Mouse (Mus musculus): ENCODE measurements around the gene Ap2s1. TPM values are rescaled to one million over a fixed set of nuclear protein-coding genes. Genes with fewer than 3 reads are reported as not detected.

Gene Ap2s1
- 256 TPM in 2 replicates for polyA plus RNA-seq (2014; fragmentation: Nextera tagmentation; extraction: Ambion mirVana)

DNA sequence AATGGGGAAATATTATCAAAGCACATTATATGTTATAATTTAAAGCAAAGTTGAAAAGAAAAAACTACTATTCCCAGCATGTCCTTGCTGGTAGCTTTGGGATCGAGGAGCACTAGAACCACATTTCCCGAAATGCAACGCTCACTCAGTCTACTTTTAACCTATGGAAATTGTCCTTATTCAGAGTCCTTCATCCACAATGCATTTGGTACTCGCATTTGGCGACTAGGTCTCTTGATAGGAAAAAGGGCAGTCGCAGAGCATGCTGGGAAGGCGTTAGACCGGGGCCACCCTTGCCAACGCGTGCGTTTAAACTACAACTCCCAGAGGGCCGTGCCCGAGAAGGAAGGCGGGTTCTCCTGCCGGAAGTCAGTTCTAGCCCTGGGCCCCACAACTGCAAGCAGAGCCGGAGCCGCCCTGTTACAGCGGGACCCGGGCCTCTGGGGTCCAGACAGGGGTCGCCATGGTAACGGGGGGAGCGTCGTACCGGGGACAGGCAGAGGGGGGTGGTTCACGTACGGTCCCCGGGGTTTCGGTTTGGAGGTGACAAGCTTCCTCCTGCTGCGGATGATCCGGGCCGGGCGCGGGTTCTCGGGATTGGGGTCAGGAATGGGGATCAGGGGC, at the start of gene Ap2s1:
Ap2s1 (plus strand) TSS at position 338 of the 624 bp plus-strand sequence.
- H3K9me3 ChIP-seq (replicated peaks; ENCODE audit: control insufficient read depth, low read length), result no peaks in the 10 kb centered on the region
- no peak within 1 kb of the TSS for H3K27ac ChIP-seq (ENCODE audit: low read depth, low read length)
- peak; percentile 90 for ATAC-seq (replicated peaks; ENCODE audit: insufficient number of reproducible peaks, low FRiP score, low TSS enrichment)
- peak within 1 kb of the TSS; percentile 88 for H3K4me2 ChIP-seq
- peak within 1 kb of the TSS; percentile 69 for H3K4me3 ChIP-seq (ENCODE audit: low read depth, low read length)
- H3K27me3 ChIP-seq (ENCODE audit: control insufficient read depth, insufficient read depth, low read length), result no peaks in the 10 kb centered on the region
- peaks cover 8% of the 10 kb centered on the region for H3K4me1 ChIP-seq (ENCODE audit: control insufficient read depth, insufficient read depth, low read length)
- H3K36me3 ChIP-seq (ENCODE audit: control insufficient read depth, insufficient read depth, low read length), result no peaks in the 10 kb centered on the region
- 1% methylated on average over 34 of the region's 34 CpGs for WGBS (ENCODE audit: insufficient replicate concordance)
- peak within 1 kb of the TSS; percentile 74 for H3K9ac ChIP-seq (ENCODE audit: low read depth, low read length)

DNA sequence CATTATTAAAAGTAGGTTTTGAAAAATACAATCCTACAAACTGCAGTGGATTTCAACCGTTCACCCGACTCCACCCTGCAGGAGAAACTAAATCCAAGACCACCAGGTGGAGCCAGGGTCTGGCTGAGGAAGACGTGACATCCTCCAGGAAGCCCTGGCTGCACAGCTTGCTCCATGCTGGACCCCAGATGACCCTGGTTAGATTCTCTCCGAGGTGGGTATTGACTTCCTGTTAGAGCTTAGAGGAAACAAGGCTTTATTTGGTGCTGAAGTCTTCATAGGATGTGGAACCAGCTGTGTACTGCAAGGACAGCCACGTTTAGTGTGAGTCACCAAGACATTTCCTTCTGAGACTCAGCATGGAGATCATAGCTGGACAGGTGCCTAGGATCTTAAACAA, 49.0 kb upstream of the Ap2s1 start:
- H3K9ac ChIP-seq (ENCODE audit: low read depth, low read length), result no peak overlapping the region
- no peaks in the 10 kb centered on the region for H3K27me3 ChIP-seq (ENCODE audit: control insufficient read depth, insufficient read depth, low read length)
- no peak for ATAC-seq (replicated peaks; ENCODE audit: insufficient number of reproducible peaks, low FRiP score, low TSS enrichment)
- H3K27ac ChIP-seq (ENCODE audit: low read depth, low read length), result no peak overlapping the region
- peaks cover 2% of the 10 kb centered on the region; the same call in 1 of the 2 replicates for H3K9me3 ChIP-seq (replicated peaks; ENCODE audit: control insufficient read depth, low read length)
- no peak overlapping the region for H3K4me3 ChIP-seq (ENCODE audit: low read depth, low read length)
- H3K36me3 ChIP-seq (ENCODE audit: control insufficient read depth, insufficient read depth, low read length), result no peaks in the 10 kb centered on the region
- no peak overlapping the region for H3K4me2 ChIP-seq
- 63% methylated on average over 5 of the region's 5 CpGs for WGBS (ENCODE audit: insufficient replicate concordance)
- no peaks in the 10 kb centered on the region for H3K4me1 ChIP-seq (ENCODE audit: control insufficient read depth, insufficient read depth, low read length)

DNA sequence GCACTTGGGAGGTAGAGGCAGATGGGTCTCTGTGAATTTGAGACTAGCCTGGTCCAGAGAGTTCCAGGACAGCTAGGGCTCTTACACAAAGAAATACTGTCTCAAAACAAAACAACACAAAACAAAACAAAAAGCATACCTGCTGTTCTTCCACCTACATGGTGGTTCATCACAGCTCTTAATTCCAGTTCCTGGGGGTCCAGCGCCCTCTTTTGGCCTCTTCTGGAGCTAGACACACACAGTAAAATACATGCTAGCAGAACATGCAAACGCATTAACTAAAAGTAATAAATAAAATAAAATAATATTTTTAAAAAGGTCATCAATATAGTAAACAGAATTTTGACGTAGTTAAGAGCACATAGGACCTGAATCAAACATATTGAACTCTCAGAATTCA, 43.2 kb upstream of the Ap2s1 start:
- no peak overlapping the region for H3K4me2 ChIP-seq
- no peaks in the 10 kb centered on the region for H3K36me3 ChIP-seq (ENCODE audit: control insufficient read depth, insufficient read depth, low read length)
- no peaks in the 10 kb centered on the region for H3K9me3 ChIP-seq (replicated peaks; ENCODE audit: control insufficient read depth, low read length)
- ATAC-seq (replicated peaks; ENCODE audit: insufficient number of reproducible peaks, low FRiP score, low TSS enrichment), result no peak
- no peaks in the 10 kb centered on the region for H3K27me3 ChIP-seq (ENCODE audit: control insufficient read depth, insufficient read depth, low read length)
- WGBS (ENCODE audit: insufficient replicate concordance), result 35% methylated on average over 3 of the region's 3 CpGs
- no peaks in the 10 kb centered on the region for H3K4me1 ChIP-seq (ENCODE audit: control insufficient read depth, insufficient read depth, low read length)
- no peak overlapping the region for H3K9ac ChIP-seq (ENCODE audit: low read depth, low read length)
- no peak overlapping the region for H3K27ac ChIP-seq (ENCODE audit: low read depth, low read length)
- H3K4me3 ChIP-seq (ENCODE audit: low read depth, low read length), result no peak overlapping the region

DNA sequence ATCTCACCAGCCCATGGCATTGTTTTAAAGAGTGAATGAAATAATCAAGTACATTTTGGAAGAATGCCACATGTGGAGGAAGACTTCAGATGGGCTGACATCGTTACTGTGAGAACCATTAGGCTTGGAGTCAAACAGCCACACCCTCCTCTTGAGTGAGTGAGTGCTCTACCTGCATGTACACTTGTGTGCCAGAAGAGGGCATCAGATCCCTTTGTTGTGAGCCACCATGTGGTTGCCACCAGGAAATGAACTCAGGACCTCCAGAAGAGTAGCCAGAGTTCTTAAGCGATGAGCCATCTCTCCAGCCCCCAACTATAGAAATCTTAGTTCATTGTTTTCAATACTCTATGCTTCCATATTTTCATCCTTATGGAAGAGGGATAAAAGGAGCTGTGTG, 39.2 kb upstream of the Ap2s1 start:
- Histone ChIP-seq H3K36me3 (ENCODE audit: control insufficient read depth, insufficient read depth, low read length) (no peaks in the 10 kb centered on the region), H3K4me2 (no peak overlapping the region), H3K9me3 (replicated peaks; ENCODE audit: control insufficient read depth, low read length) (no peaks in the 10 kb centered on the region), H3K27me3 (ENCODE audit: control insufficient read depth, insufficient read depth, low read length) (no peaks in the 10 kb centered on the region), H3K9ac (ENCODE audit: low read depth, low read length) (no peak overlapping the region), H3K4me3 (ENCODE audit: low read depth, low read length) (no peak overlapping the region), H3K27ac (ENCODE audit: low read depth, low read length) (no peak overlapping the region), H3K4me1 (ENCODE audit: control insufficient read depth, insufficient read depth, low read length) (no peaks in the 10 kb centered on the region)
- 38% methylated on average over 2 of the region's 2 CpGs for WGBS (ENCODE audit: insufficient replicate concordance)
- ATAC-seq (replicated peaks; ENCODE audit: insufficient number of reproducible peaks, low FRiP score, low TSS enrichment), result no peak

DNA sequence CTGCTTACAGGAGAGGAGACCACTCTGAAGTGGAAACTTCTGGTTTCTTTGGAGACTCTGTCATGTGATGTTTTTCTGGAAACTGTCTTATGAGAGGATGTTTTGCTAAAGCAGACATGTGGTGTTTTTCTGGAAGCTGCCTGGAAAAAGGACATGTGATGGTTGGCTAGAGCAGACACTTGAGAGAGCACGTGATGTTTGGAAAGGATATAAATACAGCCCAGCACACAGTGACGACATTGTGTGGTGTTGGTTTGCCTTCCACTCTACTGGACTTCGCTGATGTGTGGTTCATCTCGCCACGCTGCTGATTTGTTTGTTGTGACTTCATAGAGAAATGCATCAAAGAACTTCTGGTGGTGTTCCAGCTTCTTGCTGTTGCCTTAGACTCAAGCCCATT, 37.6 kb upstream of the Ap2s1 start:
- H3K27me3 ChIP-seq (ENCODE audit: control insufficient read depth, insufficient read depth, low read length), result no peaks in the 10 kb centered on the region
- no peaks in the 10 kb centered on the region for H3K36me3 ChIP-seq (ENCODE audit: control insufficient read depth, insufficient read depth, low read length)
- no peak overlapping the region for H3K4me3 ChIP-seq (ENCODE audit: low read depth, low read length)
- H3K9me3 ChIP-seq (replicated peaks; ENCODE audit: control insufficient read depth, low read length), result no peaks in the 10 kb centered on the region
- no peak overlapping the region for H3K9ac ChIP-seq (ENCODE audit: low read depth, low read length)
- no peak for ATAC-seq (replicated peaks; ENCODE audit: insufficient number of reproducible peaks, low FRiP score, low TSS enrichment)
- H3K4me2 ChIP-seq, result no peak overlapping the region
- H3K4me1 ChIP-seq (ENCODE audit: control insufficient read depth, insufficient read depth, low read length), result 0 out of 2 replicates have a peak, but pooled peaks cover under 1% of the 10 kb centered on the region
- no peak overlapping the region for H3K27ac ChIP-seq (ENCODE audit: low read depth, low read length)
- 62% methylated on average over 5 of the region's 5 CpGs for WGBS (ENCODE audit: insufficient replicate concordance)

DNA sequence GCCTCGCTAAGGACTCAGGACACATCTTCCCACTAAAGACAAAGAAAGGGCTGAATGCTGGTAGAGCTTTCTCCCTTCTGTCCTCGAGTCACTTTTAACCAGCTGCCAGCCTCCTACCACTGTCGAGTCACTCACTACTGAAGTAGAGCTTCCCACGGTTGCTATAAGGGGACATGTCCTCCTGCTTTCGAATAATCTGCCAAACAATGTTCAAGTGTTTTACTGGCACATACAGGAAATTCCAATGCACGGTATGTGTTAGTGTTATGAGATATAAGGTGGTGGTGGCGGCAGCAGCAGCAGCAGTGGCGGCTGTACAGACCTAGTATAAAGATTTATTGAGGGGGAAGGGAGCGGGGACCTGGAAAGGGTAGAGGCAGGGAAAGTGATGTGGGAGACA, 31.8 kb upstream of the Ap2s1 start:
- no peaks in the 10 kb centered on the region for H3K36me3 ChIP-seq (ENCODE audit: control insufficient read depth, insufficient read depth, low read length)
- peak overlapping the region; percentile 48 for H3K27ac ChIP-seq (ENCODE audit: low read depth, low read length)
- peak overlapping the region; percentile 3; the same call in 1 of the 2 replicates for H3K4me2 ChIP-seq
- no peaks in the 10 kb centered on the region for H3K27me3 ChIP-seq (ENCODE audit: control insufficient read depth, insufficient read depth, low read length)
- H3K9ac ChIP-seq (ENCODE audit: low read depth, low read length), result no peak overlapping the region
- H3K9me3 ChIP-seq (replicated peaks; ENCODE audit: control insufficient read depth, low read length), result no peaks in the 10 kb centered on the region
- WGBS (ENCODE audit: insufficient replicate concordance), result 27% methylated on average over 9 of the region's 9 CpGs
- no peak overlapping the region for H3K4me3 ChIP-seq (ENCODE audit: low read depth, low read length)
- H3K4me1 ChIP-seq (ENCODE audit: control insufficient read depth, insufficient read depth, low read length), result peaks cover 10% of the 10 kb centered on the region
- 0 out of 2 replicates have a peak, but pooled peaks have one; percentile 49 for ATAC-seq (replicated peaks; ENCODE audit: insufficient number of reproducible peaks, low FRiP score, low TSS enrichment)

DNA sequence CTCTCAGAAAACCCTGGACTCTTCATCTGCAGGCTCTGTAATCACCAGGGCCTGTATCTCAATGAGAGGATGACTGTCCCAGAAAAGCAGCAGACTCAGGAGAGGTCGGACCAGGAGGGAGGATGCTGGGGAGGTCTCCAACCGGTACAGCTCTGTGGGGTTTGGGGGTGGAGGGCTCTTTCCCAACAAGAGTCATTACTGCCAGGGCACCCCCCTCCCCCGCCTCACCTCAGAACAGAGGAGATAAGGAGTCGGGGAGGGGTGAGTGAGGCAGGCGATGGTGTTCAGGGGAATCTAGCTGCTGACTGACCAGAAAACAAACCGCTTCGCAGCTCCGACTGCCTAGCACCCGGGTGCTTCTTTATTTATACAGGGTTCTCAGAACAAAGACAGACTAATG, 30.0 kb upstream of the Ap2s1 start:
- H3K4me3 ChIP-seq (ENCODE audit: low read depth, low read length), result no peak overlapping the region
- peak overlapping the region; percentile 43 for H3K4me2 ChIP-seq
- ATAC-seq (replicated peaks; ENCODE audit: insufficient number of reproducible peaks, low FRiP score, low TSS enrichment), result peak; percentile 49; the same call in 1 of the 2 replicates
- H3K9ac ChIP-seq (ENCODE audit: low read depth, low read length), result no peak overlapping the region
- H3K27ac ChIP-seq (ENCODE audit: low read depth, low read length), result no peak overlapping the region
- 6% methylated on average over 9 of the region's 9 CpGs for WGBS (ENCODE audit: insufficient replicate concordance)
- no peaks in the 10 kb centered on the region for H3K27me3 ChIP-seq (ENCODE audit: control insufficient read depth, insufficient read depth, low read length)
- H3K9me3 ChIP-seq (replicated peaks; ENCODE audit: control insufficient read depth, low read length), result no peaks in the 10 kb centered on the region
- no peaks in the 10 kb centered on the region for H3K36me3 ChIP-seq (ENCODE audit: control insufficient read depth, insufficient read depth, low read length)
- peaks cover 10% of the 10 kb centered on the region for H3K4me1 ChIP-seq (ENCODE audit: control insufficient read depth, insufficient read depth, low read length)

DNA sequence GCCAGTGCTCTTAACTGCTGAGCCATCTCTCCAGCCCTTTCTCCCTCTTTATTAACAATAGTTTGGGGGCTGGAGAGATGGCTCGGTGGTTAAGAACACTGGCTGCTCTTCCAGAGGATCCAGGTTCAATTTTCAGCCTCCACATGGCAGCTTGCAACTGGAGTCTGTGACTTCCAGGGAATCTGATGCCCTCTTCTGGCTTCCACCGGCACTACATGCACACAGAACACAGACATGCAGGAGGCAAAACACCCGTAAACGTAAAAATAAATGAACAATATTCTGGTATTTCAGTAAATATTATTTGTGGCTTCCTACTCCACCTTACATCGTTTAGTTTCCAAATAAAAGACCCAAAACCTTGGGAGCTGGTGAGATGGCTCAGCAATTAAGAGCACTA, 27.6 kb upstream of the Ap2s1 start:
- Histone ChIP-seq H3K9ac (ENCODE audit: low read depth, low read length) (no peak overlapping the region), H3K36me3 (ENCODE audit: control insufficient read depth, insufficient read depth, low read length) (no peaks in the 10 kb centered on the region), H3K4me2 (no peak overlapping the region), H3K4me1 (ENCODE audit: control insufficient read depth, insufficient read depth, low read length) (peaks cover 10% of the 10 kb centered on the region), H3K4me3 (ENCODE audit: low read depth, low read length) (no peak overlapping the region), H3K27me3 (ENCODE audit: control insufficient read depth, insufficient read depth, low read length) (no peaks in the 10 kb centered on the region), H3K9me3 (replicated peaks; ENCODE audit: control insufficient read depth, low read length) (no peaks in the 10 kb centered on the region), H3K27ac (ENCODE audit: low read depth, low read length) (no peak overlapping the region)
- 71% methylated on average over 5 of the region's 5 CpGs for WGBS (ENCODE audit: insufficient replicate concordance)
- ATAC-seq (replicated peaks; ENCODE audit: insufficient number of reproducible peaks, low FRiP score, low TSS enrichment), result no peak
